Mouse (Mus musculus) liver, embryonic 11.5 days (tissue): ENCODE measurements around the gene Cyp4f18. TPM values are rescaled to one million over a fixed set of nuclear protein-coding genes. Genes with fewer than 3 reads are reported as not detected.
"Not testable (repeated sequence)": the region's sequence is repeated elsewhere in the genome, so short reads cannot be mapped to it uniquely, and the experiment has no call there.

Source experiments
- ATAC-seq: fragments of 200-750 bp; cut with Nextera tagmentation; replicated peaks from 2 replicates; pipeline ENCODE4 v1.8.0; 2017; ENCODE audit warnings: moderate number of reproducible peaks, mild to moderate bottlenecking, moderate TSS enrichment, moderate library complexity; ENCODE audit not compliant: low FRiP score
- DNase-seq: peaks from one replicate; pipeline ENCODE4 v3.0.0-alpha.2; 2017; ENCODE audit warnings: low spot score
- H3K27ac ChIP-seq: fragments of 300-500 bp; sonication (generic); 2 replicates; pipeline ENCODE4 v1.5.1; 2014; ENCODE audit warnings: mild to moderate bottlenecking, low read depth, low read length, control low read depth
- H3K27me3 ChIP-seq: fragments of 300-500 bp; sonication (generic); replicated peaks from 2 replicates; pipeline ENCODE4 v1.6.1; 2014; ENCODE audit warnings: low read length, mixed read lengths; ENCODE audit not compliant: control insufficient read depth, insufficient read depth
- H3K36me3 ChIP-seq: fragments of 300-500 bp; sonication (generic); 2 replicates; pipeline ENCODE4 v1.6.1; 2014; ENCODE audit warnings: mild to moderate bottlenecking, low read length, moderate library complexity, mixed read lengths; ENCODE audit not compliant: control insufficient read depth, insufficient read depth
- H3K4me1 ChIP-seq: fragments of 300-500 bp; sonication (generic); replicated peaks from 2 replicates; pipeline ENCODE4 v1.6.1; 2014; ENCODE audit warnings: low read length, mixed read lengths; ENCODE audit not compliant: control insufficient read depth, insufficient read depth
- H3K4me2 ChIP-seq: fragments of 300-500 bp; sonication (generic); 2 replicates; pipeline ENCODE4 v1.6.1; 2014; ENCODE audit warnings: mild to moderate bottlenecking, control low read depth, moderate library complexity
- H3K4me3 ChIP-seq: fragments of 300-500 bp; sonication (generic); 2 replicates; pipeline ENCODE4 v1.5.1; 2014; ENCODE audit warnings: low read depth, low read length, control low read depth
- H3K9ac ChIP-seq: fragments of 300-500 bp; sonication (generic); 2 replicates; pipeline ENCODE4 v1.6.1; 2014; ENCODE audit warnings: low read depth, low read length, control low read depth
- H3K9me3 ChIP-seq: fragments of 300-500 bp; sonication (generic); 2 replicates; pipeline ENCODE4 v1.6.1; 2016; ENCODE audit warnings: low read length, inconsistent platforms, mixed read lengths; ENCODE audit not compliant: control insufficient read depth
- WGBS: fragments of 180-500 bp; shearing (Covaris S2); extraction: QIAGEN DNeasy Blood & Tissue Kit; methylation state at CpG from one replicate; pipeline ENCODE4 v1.1.7; 2014; 5-methylcytosine and 5-hydroxymethylcytosine counted together
- polyA plus RNA-seq: library from polyadenylated mRNA; unstranded; fragments of >200 nt; fragmentation: Nextera tagmentation; extraction: Ambion mirVana; gene quantifications from 2 replicates; pipeline ENCODE4 v1.2.1, GENCODE M21; 2014

The Cyp4f18 gene
- polyA plus RNA-seq, 1 experiment from 2014 or later = 0.60 TPM

GRCm38 (mm10) chr8:71968100-71968499 lies 41.3 kb downstream of the Cyp4f18 start:
- peak; percentile 10 for DNase-seq
- H3K27me3 ChIP-seq = no peaks in the 10 kb centered on the region
- H3K4me1 ChIP-seq = no peaks in the 10 kb centered on the region
- H3K9ac ChIP-seq = no peak overlapping the region
- peaks cover 33% of the 10 kb centered on the region for H3K36me3 ChIP-seq
- 94% methylated on average over 6 of the region's 6 CpGs for whole genome bisulfite sequencing
- no peak overlapping the region for H3K27ac ChIP-seq
- H3K4me2 ChIP-seq = no peak overlapping the region
- no peak for ATAC-seq
- H3K4me3 ChIP-seq = no peak overlapping the region
- no peaks in the 10 kb centered on the region; the same call in 1 of the 2 replicates for H3K9me3 ChIP-seq

- H3K9ac ChIP-seq = no peak overlapping the region
- no peak overlapping the region for H3K4me3 ChIP-seq
- no peaks in the 10 kb centered on the region for H3K27me3 ChIP-seq
- 96% methylated on average over 5 of the region's 5 CpGs for WGBS
- H3K9me3 ChIP-seq = no peaks in the 10 kb centered on the region; the same call in 1 of the 2 replicates
- peaks cover 33% of the 10 kb centered on the region for H3K36me3 ChIP-seq
- no peaks in the 10 kb centered on the region for H3K4me1 ChIP-seq
- ATAC-seq (no peak), DNase-seq (peak; percentile 11)
- H3K27ac ChIP-seq = no peak overlapping the region
- no peak overlapping the region for H3K4me2 ChIP-seq
These were observed 42.2 kb downstream of the Cyp4f18 start for GRCm38 (mm10) chr8:71967261-71967660.

GRCm38 (mm10) chr8:71966411-71966810 lies 43.0 kb downstream of the Cyp4f18 start:
- no peak overlapping the region for H3K4me3 ChIP-seq
- peaks cover 33% of the 10 kb centered on the region for H3K36me3 ChIP-seq
- ATAC-seq = no peak
- H3K9me3 ChIP-seq = no peaks in the 10 kb centered on the region; the same call in 1 of the 2 replicates
- no peak overlapping the region for H3K4me2 ChIP-seq
- H3K27ac ChIP-seq = no peak overlapping the region
- no peaks in the 10 kb centered on the region for H3K4me1 ChIP-seq
- H3K27me3 ChIP-seq = no peaks in the 10 kb centered on the region
- no peak for DNase-seq
- no peak overlapping the region for H3K9ac ChIP-seq

DNA sequence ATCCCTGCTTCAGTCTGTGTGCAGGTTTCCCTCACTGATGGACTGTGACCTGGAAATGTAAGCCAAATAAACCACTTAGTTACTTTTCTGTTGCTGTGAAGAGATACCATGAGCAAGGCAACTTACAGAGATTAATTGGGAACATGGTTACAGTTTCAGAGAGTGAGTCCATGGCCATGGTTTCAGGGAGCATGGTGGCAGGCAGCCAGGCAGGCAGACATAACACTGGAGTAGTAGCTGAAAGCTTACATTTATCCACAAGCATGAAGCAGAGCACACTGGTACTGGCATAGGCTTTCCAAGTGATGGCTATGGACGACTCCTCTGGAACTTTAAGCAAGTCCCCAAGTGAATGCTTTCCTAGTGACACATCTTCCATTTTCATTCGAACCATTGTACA lies 44.3 kb downstream of the Cyp4f18 start:
- peak; percentile 18 for DNase-seq
- H3K27ac ChIP-seq = no peak overlapping the region
- H3K36me3 ChIP-seq = peaks cover 33% of the 10 kb centered on the region
- WGBS = 90% methylated on average over 2 of the region's 2 CpGs
- no peak for ATAC-seq
- H3K4me2 ChIP-seq = no peak overlapping the region
- H3K9ac ChIP-seq = no peak overlapping the region
- no peak overlapping the region for H3K4me3 ChIP-seq
- H3K27me3 ChIP-seq = no peaks in the 10 kb centered on the region
- no peaks in the 10 kb centered on the region for H3K4me1 ChIP-seq
- H3K9me3 ChIP-seq = no peaks in the 10 kb centered on the region; the same call in 1 of the 2 replicates

DNA sequence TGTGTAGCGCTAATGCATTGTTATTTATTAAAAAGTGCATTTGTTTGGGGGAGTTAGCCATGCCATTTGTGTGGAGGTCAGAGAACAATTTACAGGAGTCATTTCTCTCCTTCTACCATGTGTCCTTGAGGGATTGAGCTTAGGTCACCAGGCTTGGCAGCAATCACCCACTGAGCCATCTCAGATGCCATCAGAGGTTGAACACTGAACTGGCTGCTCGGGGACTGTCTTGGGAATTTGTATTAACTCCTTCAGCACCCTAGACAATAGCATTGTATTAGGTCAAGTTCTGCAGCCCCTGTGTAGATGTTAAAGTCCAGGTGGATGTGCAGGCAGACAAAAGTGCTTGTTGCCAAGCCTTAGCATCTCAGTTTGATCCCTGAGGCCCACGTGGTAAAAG lies 45.4 kb downstream of the Cyp4f18 start:
- Histone ChIP-seq H3K4me1 (no peaks in the 10 kb centered on the region), H3K9ac (no peak overlapping the region), H3K4me3 (no peak overlapping the region), H3K36me3 (peaks cover 35% of the 10 kb centered on the region), H3K27me3 (no peaks in the 10 kb centered on the region), H3K27ac (no peak overlapping the region), H3K9me3 (no peaks in the 10 kb centered on the region; the same call in 1 of the 2 replicates), H3K4me2 (no peak overlapping the region)
- WGBS = 80% methylated on average over 3 of the region's 3 CpGs
- DNase-seq (no peak), ATAC-seq (no peak)

DNA sequence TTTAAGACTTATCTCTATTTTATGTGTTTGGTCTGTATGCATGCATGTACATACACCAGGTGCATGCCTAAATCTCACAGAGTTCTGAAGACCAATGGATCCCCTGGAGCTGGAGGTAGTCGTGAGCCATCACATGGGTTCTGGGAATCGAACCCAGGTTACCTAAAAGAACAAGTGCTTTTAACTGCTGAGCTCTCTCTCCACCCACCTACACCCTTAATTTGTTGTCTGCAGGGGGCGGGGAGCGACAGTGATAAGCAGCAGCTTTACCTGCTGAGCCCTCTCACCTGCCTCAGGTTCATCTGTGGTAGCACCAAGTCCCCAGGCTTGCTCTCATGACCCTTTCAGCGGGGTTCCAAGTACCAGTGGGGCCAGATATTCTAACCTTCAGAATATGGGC lies 47.6 kb downstream of the Cyp4f18 start:
- no peak for DNase-seq
- no peaks in the 10 kb centered on the region for H3K27me3 ChIP-seq
- no peak overlapping the region for H3K9ac ChIP-seq
- no peak for ATAC-seq
- H3K9me3 ChIP-seq = no peaks in the 10 kb centered on the region; the same call in 1 of the 2 replicates
- H3K4me1 ChIP-seq = no peaks in the 10 kb centered on the region
- no peak overlapping the region for H3K27ac ChIP-seq
- no peak overlapping the region for H3K4me3 ChIP-seq
- H3K36me3 ChIP-seq = peaks cover 20% of the 10 kb centered on the region
- no peak overlapping the region for H3K4me2 ChIP-seq
- WGBS = 89% methylated on average over 5 of the region's 5 CpGs

DNA sequence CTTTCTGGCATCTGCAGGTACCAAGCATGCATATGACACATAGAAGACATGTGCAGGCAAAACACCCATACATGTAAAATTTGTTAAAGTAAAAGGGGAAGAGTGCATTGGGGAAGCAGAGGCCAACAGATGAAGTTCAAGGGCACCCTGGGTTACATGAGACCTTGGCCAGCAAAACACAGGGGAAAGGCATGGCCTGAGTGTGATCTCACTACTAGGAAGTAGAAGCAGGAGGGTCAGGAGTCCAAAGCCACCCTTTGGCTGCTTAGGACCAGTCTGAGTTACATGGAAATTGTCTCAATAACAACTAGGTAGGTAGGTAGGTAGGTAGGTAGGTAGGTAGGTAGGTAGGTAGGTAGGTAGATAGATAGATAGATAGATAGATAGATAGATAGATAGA lies 48.9 kb downstream of the Cyp4f18 start:
- peaks cover 11% of the 10 kb centered on the region for H3K36me3 ChIP-seq
- ATAC-seq (no peak), DNase-seq (no peak)
- H3K4me1 ChIP-seq = no peaks in the 10 kb centered on the region
- H3K27ac ChIP-seq = no peak overlapping the region
- H3K4me2 ChIP-seq = no peak overlapping the region
- H3K27me3 ChIP-seq = no peaks in the 10 kb centered on the region
- H3K9me3 ChIP-seq = no peaks in the 10 kb centered on the region
- H3K9ac ChIP-seq = no peak overlapping the region
- H3K4me3 ChIP-seq = no peak overlapping the region

DNA sequence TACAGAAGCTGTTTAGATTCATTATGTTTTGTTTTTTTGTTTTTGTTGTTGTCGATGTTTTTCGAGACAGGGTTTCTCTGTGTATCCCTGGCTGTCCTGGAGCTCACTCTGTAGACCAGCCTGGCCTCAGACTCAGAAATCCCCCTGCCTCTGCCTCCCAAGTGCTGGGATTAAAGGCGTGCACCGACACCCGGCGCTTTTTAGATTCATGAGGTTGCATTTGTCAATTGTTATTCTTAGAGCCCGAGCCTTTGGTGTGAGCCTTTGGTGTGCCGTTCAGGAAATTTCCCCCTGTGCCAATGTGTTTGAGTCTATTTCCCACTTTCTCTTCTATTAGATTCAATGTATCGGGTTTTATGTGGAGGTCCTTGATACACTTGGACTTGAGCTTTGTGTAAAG lies 54.8 kb downstream of the Cyp4f18 start:
- H3K27me3 ChIP-seq = no peaks in the 10 kb centered on the region
- no peaks in the 10 kb centered on the region for H3K9me3 ChIP-seq
- no peak overlapping the region for H3K4me3 ChIP-seq
- H3K9ac ChIP-seq = no peak overlapping the region
- no peak for DNase-seq
- H3K4me1 ChIP-seq = peaks cover 5% of the 10 kb centered on the region; the same call in 1 of the 2 replicates
- H3K36me3 ChIP-seq = peaks cover 5% of the 10 kb centered on the region; the same call in 1 of the 2 replicates
- no peak overlapping the region for H3K4me2 ChIP-seq
- 93% methylated on average over 9 of the region's 9 CpGs for WGBS
- no peak overlapping the region for H3K27ac ChIP-seq
- ATAC-seq = no peak

- H3K27me3 ChIP-seq, DNase-seq: not testable (repeated sequence)
- 93% methylated on average over 16 of the region's 16 CpGs for WGBS
These were observed 56.3 kb downstream of the Cyp4f18 start for GRCm38 (mm10) chr8:71952961-71953700.

More at GRCm38 (mm10) chr8:71952961-71953700, 56.3 kb downstream of the Cyp4f18 start:
- not testable (repeated sequence) for H3K4me1 ChIP-seq, H3K9me3 ChIP-seq, ATAC-seq, H3K4me3 ChIP-seq, H3K9ac ChIP-seq, H3K4me2 ChIP-seq, H3K36me3 ChIP-seq, H3K27ac ChIP-seq
